Mouse (Mus musculus): Measurements from ENCODE around the gene Cdkl1.

- TF ChIP-seq TAL1 (IDR thresholded peaks at IDR 0.05; ENCODE audit: low read length), result no peak
- TF ChIP-seq GATA1 (IDR thresholded peaks at IDR 0.05; ENCODE audit: low read length), result no peak
Observed at GRCm38 (mm10) chr12:69777957-69778356, 13.1 kb downstream of the Cdkl1 start.

All from erythroblast, embryonic 14.5 days (primary cell).